Mouse (Mus musculus) heart, embryonic 11.5 days (tissue): Measurements from ENCODE around the gene Ankmy1. TPM values are rescaled to one million over a fixed set of nuclear protein-coding genes. Genes with fewer than 3 reads are reported as not detected.

Experiments
- ATAC-seq: fragments of 200-750 bp; cut with Nextera tagmentation; replicated peaks from 2 replicates; pipeline ENCODE4 v1.8.0; 2017; ENCODE audit warnings: moderate library complexity; ENCODE audit not compliant: insufficient number of reproducible peaks, low FRiP score, low TSS enrichment
- H3K27ac ChIP-seq: fragments of 300-500 bp; sonication (generic); 2 replicates; pipeline ENCODE4 v1.5.1; 2014; ENCODE audit warnings: mild to moderate bottlenecking, low read depth, low read length
- H3K27me3 ChIP-seq: fragments of 300-500 bp; sonication (generic); 2 replicates; pipeline ENCODE4 v1.6.1; 2014; ENCODE audit warnings: mild to moderate bottlenecking, low read length, mixed read lengths; ENCODE audit not compliant: control insufficient read depth, insufficient read depth
- H3K36me3 ChIP-seq: fragments of 300-500 bp; sonication (generic); 2 replicates; pipeline ENCODE4 v1.6.1; 2014; ENCODE audit warnings: mild to moderate bottlenecking, low read length, moderate library complexity, mixed read lengths; ENCODE audit not compliant: control insufficient read depth, insufficient read depth
- H3K4me1 ChIP-seq: fragments of 300-500 bp; sonication (generic); 2 replicates; pipeline ENCODE4 v1.6.1; 2014; ENCODE audit warnings: low read length; ENCODE audit not compliant: control insufficient read depth, insufficient read depth
- H3K4me2 ChIP-seq: fragments of 300-500 bp; sonication (generic); 2 replicates; pipeline ENCODE4 v1.6.1; 2014; ENCODE audit warnings: mild to moderate bottlenecking, moderate library complexity
- H3K4me3 ChIP-seq: fragments of 300-500 bp; sonication (generic); 2 replicates; pipeline ENCODE4 v1.5.1; 2014; ENCODE audit warnings: low read depth, low read length
- H3K9ac ChIP-seq: fragments of 300-500 bp; sonication (generic); 2 replicates; pipeline ENCODE4 v1.6.1; 2014; ENCODE audit warnings: mild to moderate bottlenecking, low read depth, low read length, moderate library complexity
- H3K9me3 ChIP-seq: fragments of 300-500 bp; sonication (generic); replicated peaks from 2 replicates; pipeline ENCODE4 v1.6.1; 2016; ENCODE audit warnings: low read length; ENCODE audit not compliant: control insufficient read depth
- WGBS: fragments of 180-500 bp; shearing (Covaris S2); extraction: QIAGEN DNeasy Blood & Tissue Kit; methylation state at CpG from one replicate; pipeline ENCODE4 v1.1.7; 2014; ENCODE audit not compliant: insufficient replicate concordance; 5-methylcytosine and 5-hydroxymethylcytosine counted together
- polyA plus RNA-seq: library from polyadenylated mRNA; unstranded; fragments of >200 nt; fragmentation: Nextera tagmentation; extraction: Ambion mirVana; gene quantifications from 2 replicates; pipeline ENCODE4 v1.2.1, GENCODE M21; 2014

The Ankmy1 gene
- polyA plus RNA-seq, 1 experiment from 2014 or later: 0.34 TPM

- Histone ChIP-seq H3K27me3 (0 out of 2 replicates have a peak, but pooled peaks cover 2% of the 10 kb centered on the region), H3K4me3 (no peak overlapping the region), H3K4me1 (no peaks in the 10 kb centered on the region), H3K36me3 (no peaks in the 10 kb centered on the region), H3K4me2 (no peak overlapping the region), H3K9me3 (no peaks in the 10 kb centered on the region), H3K27ac (no peak overlapping the region), H3K9ac (no peak overlapping the region)
- WGBS: 66% methylated on average over 7 of the region's 7 CpGs
- no peak for ATAC-seq
Observed at GRCm38 (mm10) chr1:92888901-92889655, 13.6 kb downstream of the Ankmy1 start.

- Histone ChIP-seq H3K4me3 (no peak overlapping the region), H3K4me2 (no peak overlapping the region), H3K27ac (no peak overlapping the region), H3K36me3 (no peaks in the 10 kb centered on the region), H3K4me1 (no peaks in the 10 kb centered on the region; the same call in 1 of the 2 replicates), H3K27me3 (peaks cover 10% of the 10 kb centered on the region; the same call in 1 of the 2 replicates), H3K9ac (no peak overlapping the region), H3K9me3 (no peaks in the 10 kb centered on the region)
- 83% methylated on average over 6 of the region's 6 CpGs for WGBS
- no peak for ATAC-seq
Observed at GRCm38 (mm10) chr1:92881982-92882381, 20.7 kb downstream of the Ankmy1 start.

- Histone ChIP-seq H3K9me3 (no peaks in the 10 kb centered on the region), H3K27me3 (peaks cover 14% of the 10 kb centered on the region; the same call in 1 of the 2 replicates), H3K4me1 (no peaks in the 10 kb centered on the region; the same call in 1 of the 2 replicates), H3K36me3 (no peaks in the 10 kb centered on the region), H3K4me3 (no peak overlapping the region), H3K4me2 (no peak overlapping the region), H3K27ac (no peak overlapping the region), H3K9ac (no peak overlapping the region)
- WGBS: 81% methylated on average over 5 of the region's 5 CpGs
- no peak for ATAC-seq
Observed at GRCm38 (mm10) chr1:92880101-92880500, 22.6 kb downstream of the Ankmy1 start.

GRCm38 (mm10) chr1:92879266-92879665 is 23.4 kb downstream of the Ankmy1 start:
- no peak overlapping the region for H3K9ac ChIP-seq
- ATAC-seq: no peak
- 80% methylated on average over 12 of the region's 12 CpGs for WGBS
- no peak overlapping the region for H3K4me3 ChIP-seq
- H3K4me2 ChIP-seq: no peak overlapping the region
- no peaks in the 10 kb centered on the region for H3K9me3 ChIP-seq
- peaks cover 14% of the 10 kb centered on the region; the same call in 1 of the 2 replicates for H3K27me3 ChIP-seq
- H3K4me1 ChIP-seq: no peaks in the 10 kb centered on the region; the same call in 1 of the 2 replicates
- no peaks in the 10 kb centered on the region for H3K36me3 ChIP-seq
- H3K27ac ChIP-seq: no peak overlapping the region

- Histone ChIP-seq H3K27ac (no peak overlapping the region), H3K27me3 (peaks cover 14% of the 10 kb centered on the region), H3K4me1 (no peaks in the 10 kb centered on the region; the same call in 1 of the 2 replicates), H3K9ac (no peak overlapping the region), H3K9me3 (no peaks in the 10 kb centered on the region), H3K4me2 (no peak overlapping the region), H3K4me3 (no peak overlapping the region), H3K36me3 (no peaks in the 10 kb centered on the region)
- no peak for ATAC-seq
- WGBS: 71% methylated on average over 13 of the region's 13 CpGs
Observed at GRCm38 (mm10) chr1:92878066-92878741, 24.5 kb downstream of the Ankmy1 start.

GRCm38 (mm10) chr1:92877431-92877978 is 25.2 kb downstream of the Ankmy1 start:
- Histone ChIP-seq H3K9ac (no peak overlapping the region), H3K27me3 (peaks cover 11% of the 10 kb centered on the region), H3K4me2 (no peak overlapping the region), H3K4me1 (no peaks in the 10 kb centered on the region; the same call in 1 of the 2 replicates), H3K36me3 (no peaks in the 10 kb centered on the region), H3K9me3 (no peaks in the 10 kb centered on the region), H3K27ac (no peak overlapping the region), H3K4me3 (no peak overlapping the region)
- 68% methylated on average over 12 of the region's 12 CpGs for WGBS
- no peak for ATAC-seq

GRCm38 (mm10) chr1:92875360-92876111 is 27.2 kb downstream of the Ankmy1 start:
- no peaks in the 10 kb centered on the region for H3K36me3 ChIP-seq
- H3K27ac ChIP-seq: no peak overlapping the region
- no peak for ATAC-seq
- no peaks in the 10 kb centered on the region for H3K4me1 ChIP-seq
- no peaks in the 10 kb centered on the region for H3K9me3 ChIP-seq
- no peak overlapping the region for H3K4me2 ChIP-seq
- no peak overlapping the region for H3K9ac ChIP-seq
- no peak overlapping the region for H3K4me3 ChIP-seq
- 70% methylated on average over 8 of the region's 8 CpGs for WGBS
- H3K27me3 ChIP-seq: peaks cover 7% of the 10 kb centered on the region

GRCm38 (mm10) chr1:92874011-92874410 is 28.7 kb downstream of the Ankmy1 start:
- Histone ChIP-seq H3K36me3 (no peaks in the 10 kb centered on the region), H3K4me1 (no peaks in the 10 kb centered on the region), H3K27ac (no peak overlapping the region), H3K27me3 (peaks cover 7% of the 10 kb centered on the region), H3K9ac (no peak overlapping the region), H3K4me2 (no peak overlapping the region), H3K4me3 (no peak overlapping the region), H3K9me3 (no peaks in the 10 kb centered on the region)
- no peak for ATAC-seq
- WGBS: 82% methylated on average over 3 of the region's 3 CpGs
